Mouse (Mus musculus) MEL (cell line): ENCODE data around the gene Gm37240. TPM values are rescaled to one million over a fixed set of nuclear protein-coding genes. Genes with fewer than 3 reads are reported as not detected.
A peak's percentile ranks its signal among the peaks of the same experiment; 100 is the strongest.

ENCODE experiments used
- DNase-seq: peaks from one replicate; pipeline ENCODE4 v3.0.0; 2011; ENCODE audit warnings: low read depth, low spot score
- H3K27ac ChIP-seq: 2 replicates; pipeline ENCODE4 v1.5.1; 2012; ENCODE audit warnings: low read depth, mild to moderate bottlenecking, control low read depth, low read length, moderate library complexity; ENCODE audit not compliant: control insufficient read depth
- H3K27me3 ChIP-seq, 2 experiments: fragments of 150-350 bp in 1 of 2; sonication (generic) in 1 of 2; 2 replicates each; pipeline ENCODE4 v1.6.1; 2012; ENCODE audit warnings: low read length in 2 of 2, mild to moderate bottlenecking in 2 of 2, improper control_type of control experiment in 1 of 2, moderate library complexity in 1 of 2; ENCODE audit not compliant: insufficient read depth in 2 of 2, control insufficient read depth in 1 of 2
- H3K36me3 ChIP-seq, 2 experiments: 2 replicates each; pipeline ENCODE4 v1.6.1; 2012 to 2014; ENCODE audit warnings: low read length in 2 of 2, improper control_type of control experiment in 1 of 2, inconsistent platforms in 1 of 2, mild to moderate bottlenecking in 1 of 2; ENCODE audit not compliant: insufficient read depth in 2 of 2, control insufficient read depth in 1 of 2
- H3K4me1 ChIP-seq, 2 experiments: fragments of 150-350 bp in 1 of 2; sonication (generic) in 1 of 2; 2 replicates each; pipeline ENCODE4 v1.6.1; 2012; ENCODE audit warnings: low read length in 2 of 2, improper control_type of control experiment in 1 of 2, mild to moderate bottlenecking in 1 of 2; ENCODE audit not compliant: insufficient read depth in 2 of 2, control insufficient read depth in 1 of 2
- H3K4me3 ChIP-seq, 2 experiments: fragments of 150-350 bp in 1 of 2; sonication (generic) in 1 of 2; 2 replicates each; pipeline ENCODE4 v1.5.1; 2012; ENCODE audit warnings: low read depth in 2 of 2, low read length in 2 of 2, mild to moderate bottlenecking in 2 of 2, moderate library complexity in 2 of 2, control low read depth in 1 of 2, improper control_type of control experiment in 1 of 2; ENCODE audit not compliant: control insufficient read depth in 1 of 2, insufficient read depth in 1 of 2
- H3K79me2 ChIP-seq: 2 replicates; pipeline ENCODE4 v1.6.1; 2012; ENCODE audit warnings: mild to moderate bottlenecking, low read length, moderate library complexity; ENCODE audit not compliant: control insufficient read depth, poor library complexity, insufficient read depth
- H3K9ac ChIP-seq: 2 replicates; pipeline ENCODE4 v1.6.1; 2012; ENCODE audit warnings: low read depth, mild to moderate bottlenecking, control low read depth, low read length, moderate library complexity; ENCODE audit not compliant: control insufficient read depth, poor library complexity, severe bottlenecking
- H3K9me3 ChIP-seq: fragments of 150-350 bp; sonication (generic); replicated peaks from 2 replicates; pipeline ENCODE4 v1.6.1; 2012; ENCODE audit warnings: mild to moderate bottlenecking, low read length, improper control_type of control experiment, moderate library complexity; ENCODE audit not compliant: insufficient read depth
- BHLHE40 ChIP-seq: IDR thresholded peaks from 2 replicates; pipeline ENCODE4 v1.6.1; 2012; ENCODE audit warnings: low read depth, mild to moderate bottlenecking, inconsistent platforms, low read length, improper control_type of control experiment, borderline replicate concordance
- CHD1 ChIP-seq: IDR thresholded peaks from 2 replicates; pipeline ENCODE4 v1.6.1; 2012; ENCODE audit warnings: low read depth, mild to moderate bottlenecking, inconsistent platforms, low read length, improper control_type of control experiment
- CHD2 ChIP-seq: IDR thresholded peaks from 2 replicates; pipeline ENCODE4 v1.6.1; 2011; ENCODE audit warnings: low read length, improper control_type of control experiment
- CTCF ChIP-seq, 3 experiments: IDR thresholded peaks in 2 of 3; conservative IDR thresholded peaks in 1 of 3; 2 replicates each; pipeline ENCODE4 v1.5.1; 2011 to 2012; ENCODE audit warnings: low read length in 3 of 3, low read depth in 2 of 3, mild to moderate bottlenecking in 2 of 3, improper control_type of control experiment in 1 of 3, inconsistent platforms in 1 of 3, mixed read lengths in 1 of 3, moderate library complexity in 1 of 3; ENCODE audit not compliant: control insufficient read depth in 1 of 3, insufficient read depth in 1 of 3, poor library complexity in 1 of 3, severe bottlenecking in 1 of 3
- E2F4 ChIP-seq: IDR thresholded peaks from 2 replicates; pipeline ENCODE4 v1.6.1; 2011; ENCODE audit warnings: low read depth, low read length, improper control_type of control experiment, borderline replicate concordance
- ELF1 ChIP-seq: IDR thresholded peaks from 2 replicates; pipeline ENCODE4 v1.6.1; 2014; ENCODE audit warnings: low read depth, mild to moderate bottlenecking, inconsistent platforms, low read length, improper control_type of control experiment, moderate library complexity
- GABPA ChIP-seq: IDR thresholded peaks from 2 replicates; pipeline ENCODE4 v1.6.1; 2012; ENCODE audit warnings: low read depth, mild to moderate bottlenecking, inconsistent platforms, low read length, improper control_type of control experiment, moderate library complexity
- GATA1 ChIP-seq: IDR thresholded peaks from 2 replicates; pipeline ENCODE4 v1.6.1; 2011; ENCODE audit warnings: low read depth, low read length, improper control_type of control experiment
- HCFC1 ChIP-seq: IDR thresholded peaks from 2 replicates; pipeline ENCODE4 v1.6.1; 2012; ENCODE audit warnings: low read depth, mild to moderate bottlenecking, inconsistent platforms, low read length, improper control_type of control experiment, moderate library complexity
- JUND ChIP-seq: IDR thresholded peaks from 2 replicates; pipeline ENCODE4 v1.6.1; 2011; ENCODE audit warnings: low read depth, mild to moderate bottlenecking, improper control_type of control experiment, low read length
- MAFK ChIP-seq: IDR thresholded peaks from 2 replicates; pipeline ENCODE4 v1.6.1; 2011; ENCODE audit warnings: low read depth, mild to moderate bottlenecking, low read length, improper control_type of control experiment, borderline replicate concordance
- MAX ChIP-seq: IDR thresholded peaks from 2 replicates; pipeline ENCODE4 v1.6.1; 2011; ENCODE audit warnings: low read length, improper control_type of control experiment
- MAZ ChIP-seq: IDR thresholded peaks from 2 replicates; pipeline ENCODE4 v1.6.1; 2012; ENCODE audit warnings: low read depth, mild to moderate bottlenecking, inconsistent platforms, low read length, improper control_type of control experiment
- MYC ChIP-seq: IDR thresholded peaks from 2 replicates; pipeline ENCODE4 v1.6.1; 2011; ENCODE audit warnings: low read depth, mild to moderate bottlenecking, low read length, improper control_type of control experiment, moderate library complexity
- NELFE ChIP-seq: IDR thresholded peaks from 2 replicates; pipeline ENCODE4 v1.6.1; 2011; ENCODE audit warnings: low read depth, low read length, improper control_type of control experiment
- NRF1 ChIP-seq: IDR thresholded peaks from 2 replicates; pipeline ENCODE4 v1.6.1; 2014; ENCODE audit warnings: low read depth, mild to moderate bottlenecking, inconsistent platforms, low read length, improper control_type of control experiment, moderate library complexity; ENCODE audit not compliant: poor library complexity, insufficient read depth, severe bottlenecking
- POLR2A ChIP-seq, 2 experiments: IDR thresholded peaks; 2 replicates each; pipeline ENCODE4 v1.6.1; 2011 to 2012; ENCODE audit warnings: low read length in 2 of 2, mild to moderate bottlenecking in 2 of 2, control low read depth in 1 of 2, improper control_type of control experiment in 1 of 2, low read depth in 1 of 2, moderate library complexity in 1 of 2; ENCODE audit not compliant: control insufficient read depth in 1 of 2, insufficient read depth in 1 of 2, poor library complexity in 1 of 2
- POLR2AphosphoS5 ChIP-seq: IDR thresholded peaks from 2 replicates; pipeline ENCODE4 v1.6.1; 2012; ENCODE audit warnings: low read depth, borderline replicate concordance, mild to moderate bottlenecking, inconsistent platforms, low read length, moderate library complexity, mixed read lengths
- RAD21 ChIP-seq: IDR thresholded peaks from 2 replicates; pipeline ENCODE4 v1.6.1; 2011; ENCODE audit warnings: mild to moderate bottlenecking, low read depth, low read length, improper control_type of control experiment
- SIN3A ChIP-seq: IDR thresholded peaks from 2 replicates; pipeline ENCODE4 v1.6.1; 2012; ENCODE audit warnings: low read length, improper control_type of control experiment, inconsistent platforms
- TAL1 ChIP-seq: IDR thresholded peaks from 2 replicates; pipeline ENCODE4 v1.6.1; 2012; ENCODE audit warnings: mild to moderate bottlenecking, inconsistent platforms, low read length, moderate library complexity, mixed read lengths
- TBP ChIP-seq: IDR thresholded peaks from 2 replicates; pipeline ENCODE4 v1.8.0; 2011; ENCODE audit warnings: low read depth, low read length, improper control_type of control experiment
- UBTF ChIP-seq: IDR thresholded peaks from 2 replicates; pipeline ENCODE4 v1.6.1; 2012; ENCODE audit warnings: low read depth, mild to moderate bottlenecking, inconsistent platforms, low read length, improper control_type of control experiment, moderate library complexity, borderline replicate concordance; ENCODE audit not compliant: insufficient read depth
- USF1 ChIP-seq: IDR thresholded peaks from 2 replicates; pipeline ENCODE4 v1.6.1; 2014; ENCODE audit warnings: low read depth, mild to moderate bottlenecking, inconsistent platforms, low read length, improper control_type of control experiment, moderate library complexity
- ZC3H11A ChIP-seq: IDR thresholded peaks from 2 replicates; pipeline ENCODE4 v1.6.1; 2012; ENCODE audit warnings: low read depth, mild to moderate bottlenecking, inconsistent platforms, low read length, improper control_type of control experiment
- ZKSCAN1 ChIP-seq: IDR thresholded peaks from 2 replicates; pipeline ENCODE4 v1.6.1; 2012; ENCODE audit warnings: low read depth, mild to moderate bottlenecking, inconsistent platforms, low read length, improper control_type of control experiment, moderate library complexity
- ZMIZ1 ChIP-seq: IDR thresholded peaks from 2 replicates; pipeline ENCODE4 v1.6.1; 2012; ENCODE audit warnings: low read depth, mild to moderate bottlenecking, inconsistent platforms, low read length, improper control_type of control experiment, moderate library complexity
- ZNF384 ChIP-seq: IDR thresholded peaks from 2 replicates; pipeline ENCODE4 v1.6.1; 2012; ENCODE audit warnings: low read depth, mild to moderate bottlenecking, inconsistent platforms, low read length, improper control_type of control experiment
- polyA plus RNA-seq, 2 experiments: library from polyadenylated mRNA; stranded (reverse) in 1 of 2; unstranded in 1 of 2; fragments of >175 nt in 1 of 2; fragments of >200 nt in 1 of 2; gene quantifications; 2 replicates each; pipeline versions ENCODE4 v1.2.1 to v1.2.4; 2012; ENCODE audit warnings: low replicate concordance in 2 of 2, low read depth in 1 of 2; ENCODE audit not compliant: insufficient read length in 2 of 2, insufficient read depth in 1 of 2, missing spikeins in 1 of 2
- total RNA-seq: library from RNA; depleted of rRNA; stranded (reverse); fragments of 300-350 nt; gene quantifications from 2 replicates; pipeline ENCODE4 v1.2.3, GENCODE M21; 2012

The Gm37240 gene
- total and polyA plus RNA-seq, 3 experiments: 0.04 TPM; not detected in 2

GRCm38 (mm10) chr3:85582726-85583125 lies 304.6 kb downstream of the Gm37240 start:
- H3K36me3 ChIP-seq: no peaks in the 10 kb centered on the region
- TF ChIP-seq E2F4: no peak
- TF ChIP-seq CHD2: no peak
- no peak for TF ChIP-seq JUND
- TF ChIP-seq SIN3A: no peak
- TF ChIP-seq BHLHE40: no peak
- TF ChIP-seq CTCF (IDR thresholded peaks at IDR 0.05 in 2 of 3, conservative IDR thresholded peaks at IDR 0.05 in 1 of 3; ENCODE audit: control insufficient read depth in 1 of 3, insufficient read depth in 1 of 3, low read depth in 2 of 3, low read length in 3 of 3, poor library complexity in 1 of 3, severe bottlenecking in 1 of 3): no peak
- TF ChIP-seq MAX: no peak
- TF ChIP-seq, all 39 proteins: peak for 0
- H3K4me3 ChIP-seq: no peak overlapping the region
- H3K9ac ChIP-seq: no peak overlapping the region
- H3K4me1 ChIP-seq: no peaks in the 10 kb centered on the region
- H3K79me2 ChIP-seq: no peaks in the 10 kb centered on the region
- no peak for DNase-seq
- no peaks in the 10 kb centered on the region for H3K27me3 ChIP-seq
- no peaks in the 10 kb centered on the region for H3K9me3 ChIP-seq
- no peak overlapping the region for H3K27ac ChIP-seq

GRCm38 (mm10) chr3:85573864-85574830 lies 313.2 kb downstream of the Gm37240 start, which contains the start of gene Gatb:
Gene Gatb (plus strand): TSS chr3:85574119.
- Histone ChIP-seq H3K27ac (peak within 1 kb of the TSS; percentile 84), H3K9me3 (no peaks in the 10 kb centered on the region), H3K4me3 (peak within 1 kb of the TSS; percentile 75 to 95), H3K9ac (peak within 1 kb of the TSS; percentile 96), H3K4me1 (peaks cover 0 to 7% of the 10 kb centered on the region in 2 experiments; a peak in 3 of 4 replicates), H3K36me3 (peaks cover 0 to 15% of the 10 kb centered on the region in 2 experiments; a peak in 2 of 4 replicates), H3K79me2 (peaks cover 3% of the 10 kb centered on the region; the same call in 1 of the 2 replicates), H3K27me3 (no peaks in the 10 kb centered on the region)
- peak; percentile 99 for DNase-seq
- TF ChIP-seq MAZ (no peak), ELF1 (peak; percentile 88), JUND (no peak), TBP (peak; percentile 84), MAFK (no peak), BHLHE40 (no peak), POLR2A (IDR thresholded peaks at IDR 0.05; ENCODE audit: control insufficient read depth in 1 of 2, insufficient read depth in 1 of 2, low read depth in 1 of 2, low read length in 2 of 2, poor library complexity in 1 of 2) (peak; percentile 84 to 94), RAD21 (no peak), NRF1 (0 out of 2 replicates have a peak, but pooled peaks have one; percentile 20), ZC3H11A (no peak), ZKSCAN1 (no peak), GATA1 (0 out of 2 replicates have a peak, but pooled peaks have one; percentile 3), GABPA (no peak), E2F4 (0 out of 2 replicates have a peak, but pooled peaks have one; percentile 14), ZMIZ1 (peak; percentile 76), TAL1 (no peak), POLR2AphosphoS5 (no peak), NELFE (peak; percentile 82), SIN3A (peak; percentile 94), USF1 (peak; percentile 98), ZNF384 (no peak), CTCF (IDR thresholded peaks at IDR 0.05 in 2 of 3, conservative IDR thresholded peaks at IDR 0.05 in 1 of 3; ENCODE audit: control insufficient read depth in 1 of 3, insufficient read depth in 1 of 3, low read depth in 2 of 3, low read length in 3 of 3, poor library complexity in 1 of 3, severe bottlenecking in 1 of 3) (peak in 2 of 3 experiments; percentile 47 to 53; a peak in 5 of 6 replicates), HCFC1 (peak; percentile 98), CHD1 (no peak), MYC (peak; percentile 90), UBTF (no peak)
